Mouse (Mus musculus): ENCODE measurements around the gene Rhob. TPM values are rescaled to one million over a fixed set of nuclear protein-coding genes. Genes with fewer than 3 reads are reported as not detected.

The Rhob gene
- polyA plus RNA-seq, 1 experiment: 91.4 TPM

- no peaks in the 10 kb centered on the region for H3K36me3 ChIP-seq (ENCODE audit: control insufficient read depth, insufficient read depth, low read length)
- no peak for DNase-seq
- TF ChIP-seq POLR2A (IDR thresholded peaks at IDR 0.05; ENCODE audit: control insufficient read depth, extremely low read depth, insufficient read depth, low read length, poor library complexity) (no peak), CTCF (IDR thresholded peaks at IDR 0.05; ENCODE audit: borderline replicate concordance, control insufficient read depth, extremely low read depth, insufficient read depth, low read length, poor library complexity) (no peak)
- no peaks in the 10 kb centered on the region for H3K27me3 ChIP-seq (ENCODE audit: control insufficient read depth, insufficient read depth, low read length)
- WGBS: 87% methylated on average over 9 of the region's 9 CpGs
- no peaks in the 10 kb centered on the region for H3K4me1 ChIP-seq (replicated peaks; ENCODE audit: control insufficient read depth, insufficient read depth, low read length)
- H3K4me3 ChIP-seq (ENCODE audit: control insufficient read depth, insufficient read depth, low read length): no peak overlapping the region
- H3K27ac ChIP-seq (ENCODE audit: control insufficient read depth, insufficient read depth, low read length): no peak overlapping the region
Measured at GRCm38 (mm10) chr12:8506954-8507707, 7.3 kb upstream of the Rhob start.

DNA sequence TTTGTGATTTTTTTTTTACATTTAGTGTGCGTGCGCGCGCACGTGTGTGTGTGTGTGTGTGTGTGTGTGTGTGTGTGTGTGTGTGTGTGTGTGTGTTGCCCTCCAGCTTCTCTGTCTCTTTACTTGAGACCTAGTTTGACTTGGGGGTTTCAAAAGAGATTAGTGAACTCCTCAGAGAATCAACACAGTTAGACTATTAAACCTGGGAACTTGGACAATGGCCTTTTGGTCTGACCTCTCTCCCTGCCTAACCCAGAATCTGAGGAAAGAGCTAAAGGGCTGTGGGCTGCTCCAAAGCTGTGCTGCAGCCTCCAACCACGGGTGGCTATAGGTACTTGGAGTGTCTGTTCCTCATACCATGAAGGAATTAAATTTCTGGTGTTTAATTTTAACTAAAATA, 4.3 kb upstream of the Rhob start:
- Histone ChIP-seq H3K4me3 (ENCODE audit: control insufficient read depth, insufficient read depth, low read length) (no peak overlapping the region), H3K36me3 (ENCODE audit: control insufficient read depth, insufficient read depth, low read length) (no peaks in the 10 kb centered on the region), H3K27me3 (ENCODE audit: control insufficient read depth, insufficient read depth, low read length) (peaks cover under 1% of the 10 kb centered on the region; the same call in 1 of the 2 replicates), H3K4me1 (replicated peaks; ENCODE audit: control insufficient read depth, insufficient read depth, low read length) (peaks cover 16% of the 10 kb centered on the region), H3K27ac (ENCODE audit: control insufficient read depth, insufficient read depth, low read length) (no peak overlapping the region)
- TF ChIP-seq POLR2A (IDR thresholded peaks at IDR 0.05; ENCODE audit: control insufficient read depth, extremely low read depth, insufficient read depth, low read length, poor library complexity) (no peak), CTCF (IDR thresholded peaks at IDR 0.05; ENCODE audit: borderline replicate concordance, control insufficient read depth, extremely low read depth, insufficient read depth, low read length, poor library complexity) (no peak)
- DNase-seq: no peak
- 86% methylated on average over 6 of the region's 6 CpGs for WGBS

DNA sequence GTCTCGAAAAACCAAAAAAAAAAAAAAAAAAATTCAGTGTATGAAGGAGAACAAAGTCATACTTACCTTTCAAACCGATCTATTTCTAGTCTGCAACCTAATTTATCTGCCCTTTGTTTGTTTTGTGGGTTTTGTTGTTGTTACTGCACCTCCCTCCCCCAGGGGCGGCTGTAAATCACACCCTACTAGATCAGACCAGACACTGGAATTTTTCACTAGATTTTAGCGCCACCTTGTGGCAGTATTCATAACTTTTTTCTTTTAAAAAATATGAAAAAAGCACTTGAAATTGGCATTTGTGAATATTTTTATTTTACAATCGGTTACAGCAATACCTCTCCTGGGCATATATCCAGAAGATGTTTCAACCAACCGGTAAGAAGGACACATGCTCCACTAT, 2.7 kb upstream of the Rhob start:
- WGBS: 14% methylated on average over 6 of the region's 6 CpGs
- Histone ChIP-seq H3K27ac (ENCODE audit: control insufficient read depth, insufficient read depth, low read length) (no peak overlapping the region), H3K27me3 (ENCODE audit: control insufficient read depth, insufficient read depth, low read length) (peaks cover 5% of the 10 kb centered on the region; the same call in 1 of the 2 replicates), H3K4me1 (replicated peaks; ENCODE audit: control insufficient read depth, insufficient read depth, low read length) (peaks cover 19% of the 10 kb centered on the region), H3K36me3 (ENCODE audit: control insufficient read depth, insufficient read depth, low read length) (no peaks in the 10 kb centered on the region), H3K4me3 (ENCODE audit: control insufficient read depth, insufficient read depth, low read length) (no peak overlapping the region)
- DNase-seq: peak; percentile 26
- TF ChIP-seq POLR2A (IDR thresholded peaks at IDR 0.05; ENCODE audit: control insufficient read depth, extremely low read depth, insufficient read depth, low read length, poor library complexity): no peak
- TF ChIP-seq CTCF (IDR thresholded peaks at IDR 0.05; ENCODE audit: borderline replicate concordance, control insufficient read depth, extremely low read depth, insufficient read depth, low read length, poor library complexity): no peak

GRCm38 (mm10) chr12:8501571-8502305, 1.9 kb upstream of the Rhob start:
- no peak for DNase-seq
- H3K27ac ChIP-seq (ENCODE audit: control insufficient read depth, insufficient read depth, low read length): no peak overlapping the region
- 76% methylated on average over 14 of the region's 14 CpGs for WGBS

GRCm38 (mm10) chr12:8500597-8501570, 1.1 kb upstream of the Rhob start:
- no peaks in the 10 kb centered on the region for H3K36me3 ChIP-seq (ENCODE audit: control insufficient read depth, insufficient read depth, low read length)
- 43% methylated on average over 17 of the region's 17 CpGs for WGBS
- peak overlapping the region; percentile 50 for H3K4me3 ChIP-seq (ENCODE audit: control insufficient read depth, insufficient read depth, low read length)
- no peak for TF ChIP-seq CTCF (IDR thresholded peaks at IDR 0.05; ENCODE audit: borderline replicate concordance, control insufficient read depth, extremely low read depth, insufficient read depth, low read length, poor library complexity)
- no peak for TF ChIP-seq POLR2A (IDR thresholded peaks at IDR 0.05; ENCODE audit: control insufficient read depth, extremely low read depth, insufficient read depth, low read length, poor library complexity)
- H3K27ac ChIP-seq (ENCODE audit: control insufficient read depth, insufficient read depth, low read length): no peak overlapping the region
- DNase-seq: no peak
- peaks cover 5% of the 10 kb centered on the region; the same call in 1 of the 2 replicates for H3K27me3 ChIP-seq (ENCODE audit: control insufficient read depth, insufficient read depth, low read length)
- H3K4me1 ChIP-seq (replicated peaks; ENCODE audit: control insufficient read depth, insufficient read depth, low read length): peaks cover 25% of the 10 kb centered on the region

More at GRCm38 (mm10) chr12:8501571-8502305, 1.9 kb upstream of the Rhob start:
- Histone ChIP-seq H3K4me1 (replicated peaks; ENCODE audit: control insufficient read depth, insufficient read depth, low read length) (peaks cover 19% of the 10 kb centered on the region), H3K27me3 (ENCODE audit: control insufficient read depth, insufficient read depth, low read length) (peaks cover 5% of the 10 kb centered on the region; the same call in 1 of the 2 replicates), H3K36me3 (ENCODE audit: control insufficient read depth, insufficient read depth, low read length) (no peaks in the 10 kb centered on the region), H3K4me3 (ENCODE audit: control insufficient read depth, insufficient read depth, low read length) (no peak overlapping the region)
- TF ChIP-seq CTCF (IDR thresholded peaks at IDR 0.05; ENCODE audit: borderline replicate concordance, control insufficient read depth, extremely low read depth, insufficient read depth, low read length, poor library complexity) (no peak), POLR2A (IDR thresholded peaks at IDR 0.05; ENCODE audit: control insufficient read depth, extremely low read depth, insufficient read depth, low read length, poor library complexity) (no peak)

Measured in thymus, adult 2 months (tissue).